Mouse (Mus musculus) liver, embryonic 14.5 days (tissue): Measurements from ENCODE around the gene Nop16. TPM values are rescaled to one million over a fixed set of nuclear protein-coding genes. Genes with fewer than 3 reads are reported as not detected.
A peak's percentile ranks its signal among the peaks of the same experiment; 100 is the strongest.

ENCODE experiments used
- ATAC-seq: fragments of 200-750 bp; cut with Nextera tagmentation; 2 replicates; pipeline ENCODE4 v1.8.0; 2017; ENCODE audit warnings: moderate number of reproducible peaks, mild to moderate bottlenecking, moderate library complexity; ENCODE audit not compliant: insufficient read depth
- DNase-seq, 3 experiments: peaks; one replicate each; pipeline ENCODE4 v3.0.0-alpha.2; 2012 to 2013; ENCODE audit warnings: low read depth in 3 of 3, low spot score in 3 of 3
- H3K27ac ChIP-seq: fragments of 300-500 bp; sonication (generic); 2 replicates; pipeline ENCODE4 v1.5.1; 2014; ENCODE audit warnings: moderate library complexity, mild to moderate bottlenecking, control low read depth, inconsistent platforms
- H3K27me3 ChIP-seq: fragments of 300-500 bp; sonication (generic); 2 replicates; pipeline ENCODE4 v1.6.1; 2014; ENCODE audit warnings: mild to moderate bottlenecking, low read length, moderate library complexity; ENCODE audit not compliant: control insufficient read depth, insufficient read depth
- H3K36me3 ChIP-seq: fragments of 300-500 bp; sonication (generic); replicated peaks from 2 replicates; pipeline ENCODE4 v1.6.1; 2014; ENCODE audit warnings: low read depth; ENCODE audit not compliant: control insufficient read depth, insufficient read depth
- H3K4me1 ChIP-seq, 2 experiments: fragments of 200-500 bp in 1 of 2; fragments of 300-500 bp in 1 of 2; sonication (generic) in 1 of 2; replicated peaks; 2 replicates each; pipeline ENCODE4 v1.6.1; 2012 to 2014; ENCODE audit warnings: antibody characterized with exemption in 1 of 2, inconsistent platforms in 1 of 2, low read length in 1 of 2; ENCODE audit not compliant: control insufficient read depth in 2 of 2, insufficient read depth in 2 of 2
- H3K4me2 ChIP-seq: fragments of 300-500 bp; sonication (generic); 2 replicates; pipeline ENCODE4 v1.6.1; 2014; ENCODE audit warnings: low read depth, mild to moderate bottlenecking, control low read depth, moderate library complexity
- H3K4me3 ChIP-seq, 2 experiments: fragments of 200-500 bp in 1 of 2; fragments of 300-500 bp in 1 of 2; sonication (generic) in 1 of 2; 2 replicates each; pipeline ENCODE4 v1.5.1; 2012 to 2014; ENCODE audit warnings: low read depth in 2 of 2, low read length in 2 of 2, mild to moderate bottlenecking in 2 of 2, control low read depth in 1 of 2, inconsistent platforms in 1 of 2, moderate library complexity in 1 of 2; ENCODE audit not compliant: insufficient read depth in 1 of 2
- H3K9ac ChIP-seq: fragments of 300-500 bp; sonication (generic); replicated peaks from 2 replicates; pipeline ENCODE4 v1.6.1; 2014; ENCODE audit warnings: mild to moderate bottlenecking, control low read depth, moderate library complexity
- H3K9me3 ChIP-seq: fragments of 300-500 bp; sonication (generic); 2 replicates; pipeline ENCODE4 v1.6.1; 2016; ENCODE audit warnings: low read length, mixed read lengths; ENCODE audit not compliant: control insufficient read depth
- CTCF ChIP-seq: IDR thresholded peaks from 2 replicates; pipeline ENCODE4 v1.5.1; 2016; ENCODE audit warnings: antibody characterized with exemption, low read depth, control low read depth
- EP300 ChIP-seq: IDR thresholded peaks from 2 replicates; pipeline ENCODE4 v1.6.1; 2016; ENCODE audit warnings: antibody characterized with exemption, low read depth
- WGBS: fragments of 180-500 bp; shearing (Covaris S2); extraction: QIAGEN DNeasy Blood & Tissue Kit; methylation state at CpG from one replicate; pipeline ENCODE4 v1.1.7; 2014; ENCODE audit not compliant: insufficient replicate concordance; 5-methylcytosine and 5-hydroxymethylcytosine counted together
- polyA plus RNA-seq, 2 experiments: library from polyadenylated mRNA; depleted of rRNA in 1 of 2; stranded (reverse) in 1 of 2; unstranded in 1 of 2; fragments of >200 nt; fragmentation: Nextera tagmentation in 1 of 2; extraction: Ambion mirVana in 1 of 2; gene quantifications; 2 replicates each; pipeline versions ENCODE4 v1.2.1 to v1.2.3; 2012 to 2014

Gene Nop16
- polyA plus RNA-seq, 2 experiments = 20.6 to 26.3 TPM

- ATAC-seq (peak; percentile 42), DNase-seq (no peak)
- H3K4me1 ChIP-seq = peaks cover 6 to 12% of the 10 kb centered on the region in 2 experiments; a peak in 2 of 4 replicates
- H3K9ac ChIP-seq = peak overlapping the region; percentile 56
- H3K27ac ChIP-seq = no peak overlapping the region; the same call in 1 of the 2 replicates
- H3K9me3 ChIP-seq = no peaks in the 10 kb centered on the region
- peaks cover 13% of the 10 kb centered on the region for H3K36me3 ChIP-seq
- H3K4me3 ChIP-seq = peak overlapping the region; percentile 90 to 99
- no peak for TF ChIP-seq EP300
- no peaks in the 10 kb centered on the region for H3K27me3 ChIP-seq
- H3K4me2 ChIP-seq = peak overlapping the region; percentile 74
- WGBS = under 1% methylated on average over 24 of the region's 24 CpGs
Observed at GRCm38 (mm10) chr13:54589414-54589995, 385 bp downstream of the Nop16 start.

GRCm38 (mm10) chr13:54585831-54586230, 4.1 kb downstream of the Nop16 start:
- Histone ChIP-seq H3K36me3 (peaks cover 26% of the 10 kb centered on the region), H3K27me3 (no peaks in the 10 kb centered on the region), H3K4me1 (peaks cover 4 to 6% of the 10 kb centered on the region in 2 experiments; a peak in 3 of 4 replicates), H3K9ac (no peak overlapping the region), H3K4me2 (no peak overlapping the region), H3K9me3 (no peaks in the 10 kb centered on the region), H3K4me3 (no peak overlapping the region), H3K27ac (no peak overlapping the region)
- no peak for TF ChIP-seq EP300
- no peak for TF ChIP-seq CTCF
- WGBS = 82% methylated on average over 11 of the region's 11 CpGs
- no peak for DNase-seq
- no peak for ATAC-seq

- DNase-seq = no peak
- H3K4me3 ChIP-seq = no peak overlapping the region
- peaks cover 26% of the 10 kb centered on the region for H3K36me3 ChIP-seq
- H3K4me1 ChIP-seq = no peaks in the 10 kb centered on the region; a peak in 1 of 4 replicates
- no peak overlapping the region for H3K4me2 ChIP-seq
- H3K27me3 ChIP-seq = no peaks in the 10 kb centered on the region
- no peak overlapping the region for H3K9ac ChIP-seq
- WGBS = 75% methylated on average over 5 of the region's 5 CpGs
- no peak for ATAC-seq
- no peaks in the 10 kb centered on the region for H3K9me3 ChIP-seq
- no peak for TF ChIP-seq EP300
- TF ChIP-seq CTCF = no peak
- H3K27ac ChIP-seq = no peak overlapping the region
Observed at GRCm38 (mm10) chr13:54582860-54583259, 7.0 kb downstream of the Nop16 start.

GRCm38 (mm10) chr13:54582126-54582525, 7.8 kb downstream of the Nop16 start:
- TF ChIP-seq CTCF (no peak), EP300 (no peak)
- H3K4me1 ChIP-seq = no peaks in the 10 kb centered on the region; a peak in 1 of 4 replicates
- 67% methylated on average over 10 of the region's 10 CpGs for WGBS
- no peak overlapping the region for H3K9ac ChIP-seq
- H3K4me3 ChIP-seq = no peak overlapping the region
- H3K36me3 ChIP-seq = peaks cover 23% of the 10 kb centered on the region
- H3K9me3 ChIP-seq = no peaks in the 10 kb centered on the region
- DNase-seq (no peak), ATAC-seq (no peak)
- no peaks in the 10 kb centered on the region for H3K27me3 ChIP-seq
- no peak overlapping the region for H3K27ac ChIP-seq
- no peak overlapping the region for H3K4me2 ChIP-seq

- H3K27me3 ChIP-seq = no peaks in the 10 kb centered on the region
- no peak overlapping the region for H3K27ac ChIP-seq
- 66% methylated on average over 2 of the region's 2 CpGs for WGBS
- DNase-seq = no peak
- TF ChIP-seq CTCF (no peak), EP300 (no peak)
- H3K9ac ChIP-seq = no peak overlapping the region
- no peak overlapping the region for H3K4me2 ChIP-seq
- no peak overlapping the region for H3K4me3 ChIP-seq
- no peak for ATAC-seq
- H3K9me3 ChIP-seq = no peaks in the 10 kb centered on the region
- peaks cover 23% of the 10 kb centered on the region for H3K36me3 ChIP-seq
- no peaks in the 10 kb centered on the region; a peak in 1 of 4 replicates for H3K4me1 ChIP-seq
Observed at GRCm38 (mm10) chr13:54581385-54581784, 8.5 kb downstream of the Nop16 start.
